Mouse (Mus musculus): ENCODE data around the gene Map3k1. TPM values are rescaled to one million over a fixed set of nuclear protein-coding genes. Genes with fewer than 3 reads are reported as not detected.

Map3k1 gene
- total RNA-seq, 1 experiment from 2014 or later: 38.5 TPM

- ATAC-seq (replicated peaks; ENCODE audit: low read depth, poor library complexity, severe bottlenecking): peak; percentile 84
Measured at GRCm38 (mm10) chr13:111796191-111796920, 12.4 kb downstream of the Map3k1 start.

- no peak for ATAC-seq (replicated peaks; ENCODE audit: low read depth, poor library complexity, severe bottlenecking)
Measured at GRCm38 (mm10) chr13:111792975-111793287, 15.9 kb downstream of the Map3k1 start.

GRCm38 (mm10) chr13:111792130-111792974 lies 16.4 kb downstream of the Map3k1 start:
- no peak for ATAC-seq (replicated peaks; ENCODE audit: low read depth, poor library complexity, severe bottlenecking)

GRCm38 (mm10) chr13:111791596-111791995 lies 17.2 kb downstream of the Map3k1 start:
- no peak for ATAC-seq (replicated peaks; ENCODE audit: low read depth, poor library complexity, severe bottlenecking)

- ATAC-seq (replicated peaks; ENCODE audit: low read depth, poor library complexity, severe bottlenecking): peak; percentile 19; the same call in 1 of the 2 replicates
Measured at GRCm38 (mm10) chr13:111789420-111790065, 19.2 kb downstream of the Map3k1 start.

GRCm38 (mm10) chr13:111788882-111789281 lies 19.9 kb downstream of the Map3k1 start:
- ATAC-seq (replicated peaks; ENCODE audit: low read depth, poor library complexity, severe bottlenecking): no peak

- peak; percentile 48 for ATAC-seq (replicated peaks; ENCODE audit: low read depth, poor library complexity, severe bottlenecking)
Measured at GRCm38 (mm10) chr13:111787857-111788619, 20.8 kb downstream of the Map3k1 start.

- ATAC-seq (replicated peaks; ENCODE audit: low read depth, poor library complexity, severe bottlenecking): no peak
Measured at GRCm38 (mm10) chr13:111786584-111786983, 22.2 kb downstream of the Map3k1 start.

- ATAC-seq (replicated peaks; ENCODE audit: low read depth, poor library complexity, severe bottlenecking): no peak
Measured at GRCm38 (mm10) chr13:111783451-111783850, 25.3 kb downstream of the Map3k1 start.

- ATAC-seq (replicated peaks; ENCODE audit: low read depth, poor library complexity, severe bottlenecking): no peak
Measured at GRCm38 (mm10) chr13:111779471-111779870, 29.3 kb downstream of the Map3k1 start.

GRCm38 (mm10) chr13:111778606-111779005 lies 30.2 kb downstream of the Map3k1 start:
- ATAC-seq (replicated peaks; ENCODE audit: low read depth, poor library complexity, severe bottlenecking): peak; percentile 81

- no peak for ATAC-seq (replicated peaks; ENCODE audit: low read depth, poor library complexity, severe bottlenecking)
Measured at GRCm38 (mm10) chr13:111777865-111778264, 30.9 kb downstream of the Map3k1 start.

- 0 out of 2 replicates have a peak, but pooled peaks have one; percentile 19 for ATAC-seq (replicated peaks; ENCODE audit: low read depth, poor library complexity, severe bottlenecking)
Measured at GRCm38 (mm10) chr13:111777179-111777578, 31.6 kb downstream of the Map3k1 start.

- no peak for ATAC-seq (replicated peaks; ENCODE audit: low read depth, poor library complexity, severe bottlenecking)
Measured at GRCm38 (mm10) chr13:111772075-111772474, 36.7 kb downstream of the Map3k1 start.

GRCm38 (mm10) chr13:111771232-111771631 lies 37.6 kb downstream of the Map3k1 start:
- peak; percentile 99 for ATAC-seq (replicated peaks; ENCODE audit: low read depth, poor library complexity, severe bottlenecking)

- ATAC-seq (replicated peaks; ENCODE audit: low read depth, poor library complexity, severe bottlenecking): no peak
Measured at GRCm38 (mm10) chr13:111770776-111771175, 38.0 kb downstream of the Map3k1 start.

GRCm38 (mm10) chr13:111762526-111762925 lies 46.3 kb downstream of the Map3k1 start:
- ATAC-seq (replicated peaks; ENCODE audit: low read depth, poor library complexity, severe bottlenecking): no peak

- no peak for ATAC-seq (replicated peaks; ENCODE audit: low read depth, poor library complexity, severe bottlenecking)
Measured at GRCm38 (mm10) chr13:111756986-111757385, 51.8 kb downstream of the Map3k1 start.

- no peak for ATAC-seq (replicated peaks; ENCODE audit: low read depth, poor library complexity, severe bottlenecking)
Measured at GRCm38 (mm10) chr13:111755937-111756336, 52.9 kb downstream of the Map3k1 start.

- no peak for ATAC-seq (replicated peaks; ENCODE audit: low read depth, poor library complexity, severe bottlenecking)
Measured at GRCm38 (mm10) chr13:111755377-111755776, 53.4 kb downstream of the Map3k1 start.

Measured in common myeloid progenitor, adult 5-6 weeks (primary cell).